In the genomic region with DNA sequence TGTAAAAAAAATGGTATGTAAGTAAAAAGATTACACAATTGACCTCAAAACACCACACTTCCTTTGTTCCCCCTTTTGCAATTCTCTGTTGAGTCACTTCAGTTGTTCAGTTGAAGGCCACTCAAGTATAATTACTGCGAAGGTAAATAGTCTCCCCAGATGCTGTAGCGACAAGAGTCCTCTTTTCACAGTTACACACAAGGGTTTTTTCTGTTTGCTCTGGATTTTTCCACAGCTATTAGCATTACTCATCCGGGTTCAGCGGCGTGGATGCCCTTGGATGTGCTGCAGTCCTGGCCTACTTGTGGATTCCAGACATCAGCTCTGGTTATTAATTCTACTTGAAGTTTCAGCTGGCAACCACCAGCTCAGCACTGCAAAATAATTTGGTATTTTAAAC, we compare ENCODE assay signal across 14 mouse cellular contexts.
DNase-seq lines count a peak whose midpoint lies in the region; ATAC-seq and TF ChIP-seq lines count a peak whose summit lies in the region.
"Had no signal": no experiment of that assay in that cellular context is flagged by ENCODE, and none has a peak within 500 bp of the region (broad histone marks: within the 10 kb centered on the region; RNA-seq: fewer than 3 reads in every experiment).

No protein-coding gene starts in this region.

- H3K4me2 ChIP-seq in lung, postnatal 0 days (replicated peaks; ENCODE audit: low read depth, low read length), result no peak overlapping the region
- H3K4me2 ChIP-seq in stomach, embryonic 15.5 days, result no peak overlapping the region
- H3K4me2 ChIP-seq: forebrain, embryonic 15.5 days had no signal

- DNase-seq in adrenal gland, adult (ENCODE audit: inconsistent age in 2 of 2, low spot score in 1 of 2), result peak; percentile 67 to 90
- no peak for DNase-seq in adrenal gland, adult 18-20 months (ENCODE audit: low spot score in 2 of 2)
- DNase-seq in brain, adult 2 months (ENCODE audit: low read depth, low spot score), result peak; percentile 49
- peak; percentile 96 for DNase-seq in lung, postnatal 0 days (ENCODE audit: low spot score)
- DNase-seq in limb, embryonic 10.5 days (ENCODE audit: low spot score), result no peak
- DNase-seq in left cerebral cortex, adult 11 months (ENCODE audit: low spot score), result no peak
- no peak for DNase-seq in right cerebral cortex, postnatal 25 days
- DNase-seq: gastrocnemius, postnatal 10 days; midbrain, embryonic 14.5 days; right cerebral cortex, postnatal 14 days had no signal

- TF ChIP-seq EP300 in lung, postnatal 0 days (IDR thresholded peaks at IDR 0.05), result peak; percentile 98

- H3K9ac ChIP-seq in lung, postnatal 0 days (replicated peaks; ENCODE audit: low read depth), result no peak overlapping the region
- H3K9ac ChIP-seq in stomach, embryonic 15.5 days, result no peak overlapping the region
- H3K9ac ChIP-seq: forebrain, embryonic 15.5 days had no signal

- 43% methylated on average over 5 of the region's 5 CpGs for WGBS in lung, postnatal 0 days
- 35% methylated on average over 5 of the region's 5 CpGs for WGBS in stomach, embryonic 15.5 days
- 89% methylated on average over 5 of the region's 5 CpGs for WGBS in limb, embryonic 10.5 days

- no peak for TF ChIP-seq CTCF in lung, postnatal 0 days (IDR thresholded peaks at IDR 0.05)

- H3K36me3 ChIP-seq in lung, postnatal 0 days (ENCODE audit: insufficient read depth, low read length), result no peaks in the 10 kb centered on the region
- H3K36me3 ChIP-seq in stomach, embryonic 15.5 days, result no peaks in the 10 kb centered on the region
- H3K36me3 ChIP-seq in limb, embryonic 10.5 days, result no peaks in the 10 kb centered on the region
- H3K36me3 ChIP-seq: forebrain, embryonic 15.5 days; heart, embryonic 10.5 days had no signal

- no peaks in the 10 kb centered on the region for H3K9me3 ChIP-seq in lung, postnatal 0 days (ENCODE audit: low read length)
- no peaks in the 10 kb centered on the region for H3K9me3 ChIP-seq in stomach, embryonic 15.5 days
- H3K9me3 ChIP-seq in limb, embryonic 10.5 days (replicated peaks), result no peaks in the 10 kb centered on the region
- H3K9me3 ChIP-seq: forebrain, embryonic 15.5 days; heart, embryonic 10.5 days had no signal

- no peak overlapping the region for H3K4me3 ChIP-seq in lung, postnatal 0 days (ENCODE audit: low read depth, low read length)
- H3K4me3 ChIP-seq in stomach, embryonic 15.5 days (replicated peaks), result no peak overlapping the region
- no peak overlapping the region for H3K4me3 ChIP-seq in limb, embryonic 10.5 days
- H3K4me3 ChIP-seq: forebrain, embryonic 15.5 days; heart, embryonic 10.5 days had no signal

- peak overlapping the region; percentile 71 for H3K27ac ChIP-seq in lung, postnatal 0 days (ENCODE audit: low read length)
- no peak overlapping the region; the same call in 1 of the 2 replicates for H3K27ac ChIP-seq in stomach, embryonic 15.5 days
- H3K27ac ChIP-seq in limb, embryonic 10.5 days, result no peak overlapping the region
- H3K27ac ChIP-seq: forebrain, embryonic 15.5 days; heart, embryonic 10.5 days had no signal

- ATAC-seq in lung, postnatal 0 days, result peak; percentile 94
- peak; percentile 65; the same call in 1 of the 2 replicates for ATAC-seq in stomach, embryonic 15.5 days (ENCODE audit: insufficient read depth, low FRiP score, low read depth)
- ATAC-seq: forebrain, embryonic 15.5 days; inflammation-experienced regulatory T-cells, adult 6 months had no signal

- no peaks in the 10 kb centered on the region for H3K27me3 ChIP-seq in lung, postnatal 0 days (replicated peaks; ENCODE audit: insufficient read depth, low read length)
- H3K27me3 ChIP-seq in stomach, embryonic 15.5 days (replicated peaks), result no peaks in the 10 kb centered on the region
- no peaks in the 10 kb centered on the region for H3K27me3 ChIP-seq in limb, embryonic 10.5 days (ENCODE audit: low read depth, poor library complexity, severe bottlenecking)
- H3K27me3 ChIP-seq: forebrain, embryonic 15.5 days had no signal

- H3K4me1 ChIP-seq in lung, postnatal 0 days (ENCODE audit: insufficient read depth, low read depth, low read length), result peaks cover 10% of the 10 kb centered on the region; the same call in 1 of the 2 replicates
- H3K4me1 ChIP-seq in stomach, embryonic 15.5 days, result no peaks in the 10 kb centered on the region
- no peaks in the 10 kb centered on the region for H3K4me1 ChIP-seq in limb, embryonic 10.5 days
- H3K4me1 ChIP-seq: forebrain, embryonic 15.5 days; heart, embryonic 10.5 days had no signal

Comparison
In these comparisons a context has a peak if more than half of its experiments do, and no peak if none do; other contexts are left out.
1. DNase-seq: peak in adrenal gland, adult (2 of 2), brain, adult 2 months (single experiment) and lung, postnatal 0 days (single experiment); none in adrenal gland, adult 18-20 months (0 of 2), limb, embryonic 10.5 days (single experiment), left cerebral cortex, adult 11 months (single experiment) and right cerebral cortex, postnatal 25 days (single experiment).